Mouse (Mus musculus) thymus, adult 2 months (tissue): ENCODE results near the gene Zfand4.

Source experiments
- CTCF ChIP-seq: fragments of 200-500 bp; IDR thresholded peaks from 2 replicates; pipeline ENCODE4 v1.5.1; 2012; ENCODE audit warnings: mild to moderate bottlenecking, control low read depth, low read length, moderate library complexity, borderline replicate concordance; ENCODE audit not compliant: control insufficient read depth, poor library complexity, insufficient read depth; ENCODE audit errors: extremely low read depth
- POLR2A ChIP-seq: fragments of 200-500 bp; IDR thresholded peaks from 2 replicates; pipeline ENCODE4 v1.6.1; 2012; ENCODE audit warnings: mild to moderate bottlenecking, low read length, control low read depth, moderate library complexity; ENCODE audit not compliant: control insufficient read depth, poor library complexity, insufficient read depth; ENCODE audit errors: extremely low read depth

- TF ChIP-seq CTCF (no peak), POLR2A (no peak)
Observed at GRCm38 (mm10) chr6:116235336-116235735, 28.7 kb upstream of the Zfand4 start.
